Comparison of ENCODE assay signal across 8 mouse cellular contexts in genomic region chr16:18066060-18067009, GRCm38 (mm10). TPM values are rescaled to one million over a fixed set of nuclear protein-coding genes. Genes with fewer than 3 reads are reported as not detected.
DNase-seq lines count a peak whose midpoint lies in the region; ATAC-seq and TF ChIP-seq lines count a peak whose summit lies in the region.

No protein-coding gene starts in this region.

- peaks cover 34% of the 10 kb centered on the region for H3K36me3 ChIP-seq in hindbrain, embryonic 12.5 days

- H3K9ac ChIP-seq in hindbrain, embryonic 12.5 days = peak overlapping the region; percentile 87

- no peak for DNase-seq in Patski (ENCODE audit: low read depth, low spot score)
- peak; percentile 98 for DNase-seq in cerebellum, postnatal 10 days
- DNase-seq in frontal cortex, postnatal 10 days (ENCODE audit: low spot score in 2 of 2) = peak; percentile 89 to 94
- peak; percentile 90 to 95 for DNase-seq in layer of hippocampus, postnatal 14 days (ENCODE audit: low spot score in 2 of 2)
- DNase-seq in lung, postnatal 10 days = peak; percentile 96
- peak; percentile 91 for DNase-seq in ovary, postnatal 14 days (ENCODE audit: low spot score)
- peak; percentile 93 to 97 for DNase-seq in thymus, postnatal 10 days (ENCODE audit: low spot score in 2 of 2)

- H3K9me3 ChIP-seq in hindbrain, embryonic 12.5 days (replicated peaks) = no peaks in the 10 kb centered on the region

- no peaks in the 10 kb centered on the region for H3K27me3 ChIP-seq in Patski
- no peaks in the 10 kb centered on the region for H3K27me3 ChIP-seq in hindbrain, embryonic 12.5 days

- no peak for TF ChIP-seq CTCF in Patski (IDR thresholded peaks at IDR 0.05)

- H3K4me3 ChIP-seq in hindbrain, embryonic 12.5 days = peak overlapping the region; percentile 93

- H3K4me2 ChIP-seq in hindbrain, embryonic 12.5 days (replicated peaks) = peak overlapping the region; percentile 71

- ATAC-seq in Patski = peak; percentile 80
- ATAC-seq in hindbrain, embryonic 12.5 days (ENCODE audit: low FRiP score) = peak; percentile 98

- CTCF ChIA-PET in Patski (lab: Charles Lee) = interaction anchor here (1.5 kb wide), 1 partner anchor 18 kb away, joined by 4 read pairs; no protein-coding TSS in a partner anchor

- peak overlapping the region; percentile 97 for H3K27ac ChIP-seq in hindbrain, embryonic 12.5 days

- peaks cover 15% of the 10 kb centered on the region for H3K4me1 ChIP-seq in hindbrain, embryonic 12.5 days

- POLR2A ChIA-PET in Patski (lab: Charles Lee) = interaction anchor here (0.7 to 1.1 kb wide), 3 partner anchors 13 to 176 kb away, joined by 3 to 4 read pairs (median 4); no protein-coding TSS in a partner anchor

- under 1% methylated on average over 74 of the region's 81 CpGs for WGBS in hindbrain, embryonic 12.5 days

- in situ Hi-C loops in Patski (cut with MboI; ENCODE audit: low pct_unique_long_range_greater_than_20kb) = no loop called here

RNA-seq across cellular contexts. Expression of gene Dgcr6, which starts 13.7 kb away (rescaled TPM):
- 59.5 TPM for polyA plus RNA-seq in Patski (2021)
- 132 and 139 TPM in 2 replicates for polyA plus RNA-seq in hindbrain, embryonic 12.5 days (2016; fragmentation: Nextera tagmentation; extraction: Ambion mirVana)
- 10 to 100 TPM; 85.1 to 86.3 TPM for total RNA-seq in layer of hippocampus, postnatal 14 days (2021)

RNA-seq across cellular contexts. Expression of gene Prodh, which starts 23.7 kb away (rescaled TPM):
- 1.3 TPM for polyA plus RNA-seq in Patski (2021)
- 5.9 and 7.0 TPM in 2 replicates for polyA plus RNA-seq in hindbrain, embryonic 12.5 days (2016; fragmentation: Nextera tagmentation; extraction: Ambion mirVana)
- total RNA-seq in layer of hippocampus, postnatal 14 days (2021) = 10 to 100 TPM; 31.0 to 43.6 TPM
